Mouse (Mus musculus): ENCODE results near the gene Hsd11b2.

DNA sequence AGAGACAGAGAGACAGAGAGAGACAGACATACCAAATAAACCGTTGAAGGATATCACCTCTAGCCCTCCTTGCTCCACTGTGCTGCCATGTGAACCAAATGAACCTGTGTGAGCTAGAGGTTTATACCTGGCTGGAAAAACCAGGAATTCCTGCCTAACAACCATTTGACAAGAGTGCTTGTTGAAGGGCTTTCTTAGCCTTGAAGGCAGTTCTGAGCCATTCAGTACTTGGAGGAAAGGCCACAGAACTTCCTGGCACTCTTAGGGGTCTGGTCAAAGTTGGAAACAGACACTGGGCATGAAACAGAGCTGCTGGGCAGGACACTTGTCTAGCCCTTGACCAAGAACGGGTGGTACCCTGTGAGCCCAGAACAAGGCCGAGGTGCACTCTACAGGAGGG, 24.0 kb upstream of the Hsd11b2 start:
- TF ChIP-seq CTCF (IDR thresholded peaks at IDR 0.05; ENCODE audit: low read depth) (no peak), EP300 (IDR thresholded peaks at IDR 0.05; ENCODE audit: low read depth) (no peak)
